Mouse (Mus musculus) hindbrain, embryonic 16.5 days (tissue): ENCODE results near the gene Nxpe5. TPM values are rescaled to one million over a fixed set of nuclear protein-coding genes. Genes with fewer than 3 reads are reported as not detected.

Experiments used
- ATAC-seq: fragments of 200-750 bp; cut with Nextera tagmentation; 2 replicates; pipeline ENCODE4 v1.8.0; 2017; ENCODE audit warnings: moderate TSS enrichment, moderate library complexity
- H3K27ac ChIP-seq: fragments of 300-500 bp; sonication (generic); 2 replicates; pipeline ENCODE4 v1.5.1; 2014; ENCODE audit warnings: low read depth, mild to moderate bottlenecking, control low read depth, low read length, moderate library complexity
- H3K27me3 ChIP-seq: fragments of 300-500 bp; sonication (generic); replicated peaks from 2 replicates; pipeline ENCODE4 v1.6.1; 2014; ENCODE audit warnings: low read length; ENCODE audit not compliant: control insufficient read depth, insufficient read depth
- H3K36me3 ChIP-seq: fragments of 300-500 bp; sonication (generic); 2 replicates; pipeline ENCODE4 v1.6.1; 2014; ENCODE audit warnings: mild to moderate bottlenecking, low read length, moderate library complexity, mixed read lengths; ENCODE audit not compliant: control insufficient read depth, insufficient read depth
- H3K4me1 ChIP-seq: fragments of 300-500 bp; sonication (generic); 2 replicates; pipeline ENCODE4 v1.6.1; 2014; ENCODE audit warnings: low read depth, low read length; ENCODE audit not compliant: control insufficient read depth, insufficient read depth
- H3K4me2 ChIP-seq: fragments of 300-500 bp; sonication (generic); 2 replicates; pipeline ENCODE4 v1.6.1; 2014; ENCODE audit warnings: mild to moderate bottlenecking, low read length, control low read depth, moderate library complexity
- H3K4me3 ChIP-seq: fragments of 300-500 bp; sonication (generic); 2 replicates; pipeline ENCODE4 v1.5.1; 2014; ENCODE audit warnings: mild to moderate bottlenecking, low read length, control low read depth, moderate library complexity
- H3K9ac ChIP-seq: fragments of 300-500 bp; sonication (generic); 2 replicates; pipeline ENCODE4 v1.6.1; 2014; ENCODE audit warnings: low read depth, mild to moderate bottlenecking, control low read depth, low read length, moderate library complexity
- H3K9me3 ChIP-seq: fragments of 300-500 bp; sonication (generic); 2 replicates; pipeline ENCODE4 v1.6.1; 2014; ENCODE audit warnings: mild to moderate bottlenecking, low read length, moderate library complexity; ENCODE audit not compliant: control insufficient read depth
- WGBS: fragments of 180-500 bp; shearing (Covaris S2); extraction: QIAGEN DNeasy Blood & Tissue Kit; methylation state at CpG from one replicate; pipeline ENCODE4 v1.1.7; 2014; 5-methylcytosine and 5-hydroxymethylcytosine counted together
- polyA plus RNA-seq: library from polyadenylated mRNA; unstranded; fragments of >200 nt; fragmentation: Nextera tagmentation; extraction: Ambion mirVana; gene quantifications from 2 replicates; pipeline ENCODE4 v1.2.1, GENCODE M21; 2015

Nxpe5 gene
- polyA plus RNA-seq, 1 experiment from 2014 or later: not detected

- Histone ChIP-seq H3K9me3 (peaks cover 2% of the 10 kb centered on the region; the same call in 1 of the 2 replicates), H3K4me1 (peaks cover 30% of the 10 kb centered on the region), H3K27me3 (no peaks in the 10 kb centered on the region), H3K4me2 (peak within 1 kb of the TSS; percentile 72), H3K9ac (peak within 1 kb of the TSS; percentile 70), H3K27ac (peak within 1 kb of the TSS; percentile 57), H3K4me3 (peak within 1 kb of the TSS; percentile 52), H3K36me3 (peaks cover 3% of the 10 kb centered on the region; the same call in 1 of the 2 replicates)
- WGBS: 0% methylated on average over 50 of the region's 56 CpGs
- peak; percentile 99 for ATAC-seq
These were observed 54.1 kb downstream of the Nxpe5 start, which contains the start of the genes Gm43720, Gpc2 and Stag3 for GRCm38 (mm10) chr5:138279585-138280424. Gm43720 (minus strand) TSS chr5:138279958. Gpc2 (minus strand) TSS chr5:138280005. Stag3 (plus strand) TSS chr5:138280240.

GRCm38 (mm10) chr5:138280425-138280768 lies 54.7 kb downstream of the Nxpe5 start:
- peaks cover 2% of the 10 kb centered on the region; the same call in 1 of the 2 replicates for H3K9me3 ChIP-seq
- H3K27me3 ChIP-seq: no peaks in the 10 kb centered on the region
- H3K4me2 ChIP-seq: peak overlapping the region; percentile 72
- H3K36me3 ChIP-seq: peaks cover 3% of the 10 kb centered on the region; the same call in 1 of the 2 replicates
- peak overlapping the region; percentile 52 for H3K4me3 ChIP-seq
- peak overlapping the region; percentile 40; the same call in 1 of the 2 replicates for H3K27ac ChIP-seq
- no peak for ATAC-seq
- WGBS: 22% methylated on average over 26 of the region's 26 CpGs
- peaks cover 24% of the 10 kb centered on the region for H3K4me1 ChIP-seq
- H3K9ac ChIP-seq: 0 out of 2 replicates have a peak overlapping the region, but pooled peaks have one; percentile 28

- Histone ChIP-seq H3K9ac (no peak overlapping the region), H3K27ac (no peak overlapping the region), H3K4me2 (peak overlapping the region; percentile 72), H3K4me1 (peaks cover 20% of the 10 kb centered on the region), H3K36me3 (peaks cover 3% of the 10 kb centered on the region; the same call in 1 of the 2 replicates), H3K27me3 (no peaks in the 10 kb centered on the region), H3K9me3 (peaks cover 2% of the 10 kb centered on the region; the same call in 1 of the 2 replicates), H3K4me3 (peak overlapping the region; percentile 52; the same call in 1 of the 2 replicates)
- 93% methylated on average over 15 of the region's 15 CpGs for WGBS
- ATAC-seq: no peak
These were observed 55.1 kb downstream of the Nxpe5 start for GRCm38 (mm10) chr5:138280829-138281228.

GRCm38 (mm10) chr5:138281798-138282197 lies 56.1 kb downstream of the Nxpe5 start:
- H3K4me3 ChIP-seq: no peak overlapping the region
- peaks cover 3% of the 10 kb centered on the region; the same call in 1 of the 2 replicates for H3K36me3 ChIP-seq
- H3K9ac ChIP-seq: no peak overlapping the region
- no peak overlapping the region for H3K27ac ChIP-seq
- no peak for ATAC-seq
- peaks cover 2% of the 10 kb centered on the region; the same call in 1 of the 2 replicates for H3K9me3 ChIP-seq
- 87% methylated on average over 2 of the region's 2 CpGs for WGBS
- no peak overlapping the region for H3K4me2 ChIP-seq
- no peaks in the 10 kb centered on the region for H3K27me3 ChIP-seq
- H3K4me1 ChIP-seq: peaks cover 16% of the 10 kb centered on the region

GRCm38 (mm10) chr5:138283540-138283939 lies 57.8 kb downstream of the Nxpe5 start:
- no peak for ATAC-seq
- Histone ChIP-seq H3K4me3 (no peak overlapping the region), H3K9me3 (peaks cover 2% of the 10 kb centered on the region; the same call in 1 of the 2 replicates), H3K36me3 (no peaks in the 10 kb centered on the region), H3K4me2 (no peak overlapping the region), H3K4me1 (peaks cover 9% of the 10 kb centered on the region), H3K27me3 (no peaks in the 10 kb centered on the region), H3K27ac (no peak overlapping the region), H3K9ac (no peak overlapping the region)
- WGBS: 64% methylated on average over 1 of the region's 1 CpGs

GRCm38 (mm10) chr5:138287861-138288260 lies 62.2 kb downstream of the Nxpe5 start:
- Histone ChIP-seq H3K9me3 (no peaks in the 10 kb centered on the region), H3K4me3 (no peak overlapping the region), H3K9ac (no peak overlapping the region), H3K27ac (no peak overlapping the region), H3K36me3 (0 out of 2 replicates have a peak, but pooled peaks cover 2% of the 10 kb centered on the region), H3K4me1 (no peaks in the 10 kb centered on the region), H3K27me3 (no peaks in the 10 kb centered on the region), H3K4me2 (no peak overlapping the region)
- WGBS: 84% methylated on average over 3 of the region's 3 CpGs
- ATAC-seq: no peak

- no peak overlapping the region for H3K27ac ChIP-seq
- no peaks in the 10 kb centered on the region for H3K27me3 ChIP-seq
- no peak overlapping the region for H3K4me3 ChIP-seq
- H3K9me3 ChIP-seq: no peaks in the 10 kb centered on the region
- H3K4me1 ChIP-seq: no peaks in the 10 kb centered on the region
- no peak overlapping the region for H3K4me2 ChIP-seq
- WGBS: 81% methylated on average over 1 of the region's 1 CpGs
- H3K36me3 ChIP-seq: 0 out of 2 replicates have a peak, but pooled peaks cover 2% of the 10 kb centered on the region
- ATAC-seq: no peak
- no peak overlapping the region for H3K9ac ChIP-seq
These were observed 65.9 kb downstream of the Nxpe5 start for GRCm38 (mm10) chr5:138291638-138292037.

- H3K27ac ChIP-seq: no peak overlapping the region
- H3K4me3 ChIP-seq: no peak overlapping the region
- no peaks in the 10 kb centered on the region for H3K4me1 ChIP-seq
- H3K4me2 ChIP-seq: no peak overlapping the region
- no peak overlapping the region for H3K9ac ChIP-seq
- no peak for ATAC-seq
- no peaks in the 10 kb centered on the region for H3K27me3 ChIP-seq
- no peaks in the 10 kb centered on the region for H3K9me3 ChIP-seq
- 0 out of 2 replicates have a peak, but pooled peaks cover 2% of the 10 kb centered on the region for H3K36me3 ChIP-seq
These were observed 68.5 kb downstream of the Nxpe5 start for GRCm38 (mm10) chr5:138294158-138294557.

GRCm38 (mm10) chr5:138299613-138300012 lies 73.9 kb downstream of the Nxpe5 start:
- WGBS: 90% methylated on average over 2 of the region's 2 CpGs
- H3K27ac ChIP-seq: no peak overlapping the region
- no peak for ATAC-seq
- no peaks in the 10 kb centered on the region for H3K9me3 ChIP-seq
- no peak overlapping the region for H3K9ac ChIP-seq
- peaks cover 2% of the 10 kb centered on the region; the same call in 1 of the 2 replicates for H3K36me3 ChIP-seq
- no peaks in the 10 kb centered on the region for H3K27me3 ChIP-seq
- no peak overlapping the region for H3K4me2 ChIP-seq
- H3K4me3 ChIP-seq: no peak overlapping the region
- no peaks in the 10 kb centered on the region for H3K4me1 ChIP-seq
